Mouse (Mus musculus) brain, embryonic 18.5 days (tissue): ENCODE results near the gene Slc6a21.

Experiments
- DNase-seq: peaks from one replicate; pipeline ENCODE4 v3.0.0-alpha.2; 2012; ENCODE audit warnings: low read depth, low spot score

Gene Slc6a21

DNA sequence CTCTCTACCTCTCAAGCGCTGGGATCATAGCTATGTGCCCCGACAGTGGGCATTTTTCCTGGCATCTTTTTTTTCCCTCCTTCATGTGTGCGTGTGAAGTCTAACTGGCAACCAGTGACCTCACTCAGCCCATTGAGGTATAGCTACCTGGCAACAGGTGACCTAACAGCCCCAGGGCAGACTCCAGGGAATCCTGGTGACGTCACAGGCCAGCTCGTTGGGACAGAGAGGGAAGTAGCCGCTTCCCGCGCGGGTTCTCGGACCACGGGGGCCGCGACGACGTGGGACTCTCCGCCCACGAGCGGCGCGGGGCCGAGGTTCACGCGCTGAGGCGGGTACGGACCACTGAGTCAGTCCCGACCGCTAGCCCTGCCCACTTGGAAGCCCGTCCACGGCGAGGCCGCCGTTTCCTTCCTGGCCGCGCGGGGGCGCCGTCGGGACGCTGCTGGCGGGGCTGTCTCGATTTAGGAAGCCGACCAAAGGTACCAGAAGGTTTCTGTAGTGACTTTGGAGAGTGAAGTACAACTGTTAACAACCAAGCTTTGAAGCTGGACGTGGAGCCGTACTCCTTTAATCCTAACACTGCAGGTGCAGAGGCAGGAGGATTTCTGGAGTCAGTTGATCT lies at the start of gene Slc6a21:
Gene Slc6a21, plus strand, starts transcription at position 378 of the 625 bp plus-strand sequence.
- no peak for DNase-seq

DNA sequence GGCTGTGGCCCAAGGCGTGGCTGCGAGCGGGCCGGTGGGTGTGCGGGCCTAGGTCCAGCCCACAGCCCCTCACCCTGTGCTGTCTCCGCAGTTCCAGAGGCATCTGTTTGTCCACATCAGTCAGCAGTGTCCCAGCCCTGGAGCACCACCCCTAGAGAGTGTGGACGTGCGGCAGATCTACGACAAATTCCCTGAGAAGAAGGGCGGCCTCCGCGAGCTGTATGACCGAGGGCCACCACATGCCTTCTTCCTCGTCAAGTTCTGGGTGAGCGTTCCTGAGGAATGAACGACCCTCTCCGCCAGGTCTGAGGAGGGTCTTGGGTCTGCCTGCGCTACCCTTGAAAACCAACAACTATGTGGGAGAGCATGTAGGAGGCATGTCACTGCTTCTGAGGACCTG lies 48.8 kb upstream of the Slc6a21 start:
- no peak for DNase-seq

DNA sequence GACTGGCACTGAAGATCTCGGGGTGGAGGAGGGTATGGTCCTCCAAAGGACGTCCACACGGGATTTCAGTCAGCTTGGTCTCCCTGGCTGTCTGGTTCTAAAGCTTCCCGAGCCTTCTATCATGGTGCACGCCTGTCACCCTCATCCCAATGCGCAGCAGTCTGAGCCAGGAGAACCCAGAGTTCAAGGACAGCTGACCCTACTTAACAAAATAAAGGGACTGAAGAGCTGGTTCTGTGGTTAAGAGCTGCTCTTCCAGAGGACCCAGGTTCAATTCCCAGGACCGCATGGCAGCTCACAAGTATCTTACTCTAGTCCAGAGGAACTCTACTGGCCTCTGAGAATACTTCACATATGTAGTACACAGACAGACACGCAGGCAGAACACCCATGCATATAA lies 48.3 kb upstream of the Slc6a21 start:
- no peak for DNase-seq

DNA sequence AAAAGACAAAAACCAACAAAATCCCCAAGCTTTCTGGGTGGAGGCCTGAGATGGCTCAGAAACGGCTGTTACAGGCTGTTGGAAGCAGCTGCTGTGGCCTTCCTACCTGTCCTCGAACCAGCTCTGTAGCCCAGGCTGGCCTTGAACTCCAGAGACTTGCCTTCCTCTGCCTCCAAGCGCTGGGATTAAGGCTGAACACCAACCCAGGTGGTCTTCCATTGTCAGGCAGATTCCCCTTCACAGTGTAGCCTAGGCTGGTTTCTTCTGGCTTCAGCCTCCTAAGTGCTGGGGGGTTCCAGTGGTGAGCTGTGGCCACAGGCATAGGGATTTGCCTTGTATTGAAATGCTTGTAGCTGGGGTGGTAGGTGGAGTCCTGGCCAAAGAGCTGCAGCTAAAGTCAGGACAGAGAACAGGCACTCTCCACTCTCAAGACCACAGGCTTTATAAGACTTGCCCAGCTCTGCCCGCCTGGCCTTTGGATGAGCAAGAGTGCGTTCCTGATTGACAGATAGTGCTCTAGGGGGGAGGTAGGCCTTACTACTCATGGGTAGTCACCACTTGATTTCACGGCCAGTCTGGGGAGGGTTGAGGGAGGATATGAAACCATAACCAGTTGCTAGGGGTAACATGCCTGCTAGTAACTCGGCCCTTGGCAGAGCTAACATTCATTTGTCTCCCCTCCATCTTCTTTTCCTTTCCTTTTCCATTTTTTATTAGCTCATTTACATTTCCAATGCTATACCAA lies 47.7 kb upstream of the Slc6a21 start:
- DNase-seq, result no peak

DNA sequence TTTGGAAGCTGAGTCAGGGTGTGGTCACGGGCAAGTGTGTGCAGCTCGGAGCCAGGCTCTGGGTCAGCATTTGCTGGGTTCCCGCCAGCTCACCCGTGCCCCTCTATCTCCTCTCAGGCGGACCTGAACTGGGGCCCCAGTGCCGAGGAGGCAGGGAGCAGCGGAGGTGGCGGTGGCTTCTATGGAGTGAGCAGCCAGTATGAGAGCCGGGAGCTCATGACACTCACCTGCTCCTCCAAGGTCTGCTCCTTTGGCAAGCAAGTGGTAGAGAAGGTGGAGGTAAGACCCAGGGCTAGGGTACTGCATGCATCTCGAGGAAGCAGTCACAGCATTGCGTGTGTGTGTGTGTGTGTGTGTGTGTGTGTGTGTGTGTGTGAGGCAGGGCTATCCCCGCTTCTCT lies 46.1 kb upstream of the Slc6a21 start:
- DNase-seq, result no peak

DNA sequence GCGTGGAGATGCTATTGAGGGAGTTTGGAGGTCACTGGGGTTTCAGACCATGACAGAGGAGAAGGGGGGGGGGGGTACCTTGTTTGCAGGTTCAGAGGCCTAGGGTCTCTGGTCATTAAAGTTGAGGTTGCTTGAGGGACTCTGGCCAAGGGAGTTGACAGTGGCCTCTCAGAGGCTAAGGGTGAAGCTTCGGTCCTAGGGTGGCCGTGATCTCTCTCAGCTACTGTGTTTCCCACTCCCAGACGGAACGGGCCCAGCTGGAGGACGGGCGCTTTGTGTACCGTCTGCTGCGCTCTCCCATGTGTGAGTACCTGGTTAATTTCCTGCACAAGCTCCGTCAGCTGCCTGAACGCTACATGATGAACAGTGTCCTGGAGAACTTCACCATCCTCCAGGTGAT lies 45.4 kb upstream of the Slc6a21 start:
- DNase-seq, result no peak

DNA sequence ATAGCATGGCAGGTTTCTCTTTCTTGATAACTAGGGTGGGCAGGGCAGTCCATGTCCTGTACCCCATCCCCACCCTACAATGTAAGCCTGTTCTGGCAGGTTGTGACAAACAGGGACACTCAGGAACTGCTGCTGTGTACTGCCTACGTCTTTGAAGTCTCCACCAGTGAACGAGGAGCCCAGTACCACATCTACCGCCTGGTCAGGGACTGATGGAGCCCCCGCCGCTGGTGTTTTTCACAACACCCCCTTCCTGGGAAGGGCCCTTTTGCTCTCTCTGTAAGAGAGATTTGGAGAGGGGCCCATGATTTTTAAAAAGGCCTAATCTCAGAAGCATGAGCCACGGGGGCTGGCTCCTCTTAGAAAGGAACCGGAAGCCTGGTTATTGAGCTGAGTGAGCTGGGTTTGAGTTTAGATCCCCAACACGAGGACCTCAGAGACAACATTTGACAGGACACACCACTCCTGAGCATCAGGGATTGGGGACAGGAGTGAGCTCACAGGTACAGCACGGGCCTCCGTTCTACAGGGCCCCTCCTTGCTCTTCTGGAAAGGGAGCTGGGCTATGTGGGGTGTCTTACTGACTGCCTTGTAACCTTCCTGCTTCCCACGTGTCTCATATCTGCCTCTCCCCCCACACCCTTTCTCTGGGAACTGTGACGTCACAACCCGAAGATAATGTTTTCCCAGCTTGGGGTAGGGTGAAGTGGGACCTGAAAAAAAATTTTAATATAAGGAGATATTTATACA lies 44.4 kb upstream of the Slc6a21 start:
- DNase-seq, result no peak

DNA sequence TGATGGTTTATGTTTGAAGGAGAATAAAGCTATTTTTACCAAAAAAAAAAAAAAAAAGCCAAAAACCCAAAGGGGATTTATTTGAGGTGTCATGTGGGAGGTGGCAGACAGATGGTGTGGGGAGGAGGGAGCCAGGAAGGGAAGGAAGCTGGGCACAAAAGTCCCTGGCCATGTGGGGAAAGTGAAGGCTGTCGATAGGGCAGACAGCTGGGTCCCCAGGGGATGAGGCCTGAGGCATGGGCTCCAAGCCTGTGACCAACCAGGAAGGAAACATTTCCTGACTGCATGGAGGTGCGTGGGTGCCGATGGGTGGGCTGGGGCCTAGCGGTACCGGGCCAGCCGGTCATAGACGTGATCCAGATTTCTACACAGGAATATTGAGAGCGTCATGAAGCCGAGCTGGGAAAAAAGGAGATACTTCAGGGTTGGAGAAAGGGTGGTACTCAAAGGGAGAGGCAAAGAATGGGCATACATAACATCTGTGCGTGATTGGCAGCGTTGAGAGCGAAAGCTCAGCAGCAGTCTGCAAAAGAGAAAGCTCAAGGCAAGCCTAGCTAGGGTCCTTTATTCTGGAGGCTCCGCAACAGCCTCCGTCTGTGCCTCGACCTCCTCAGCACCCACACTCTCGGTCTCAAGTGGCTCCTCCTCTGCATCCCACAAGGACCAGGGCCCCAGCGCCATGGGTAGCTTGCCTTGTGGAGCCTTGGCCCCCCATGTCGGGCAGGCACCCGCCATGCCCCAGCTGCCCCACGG lies 43.6 kb upstream of the Slc6a21 start:
- DNase-seq, result no peak

DNA sequence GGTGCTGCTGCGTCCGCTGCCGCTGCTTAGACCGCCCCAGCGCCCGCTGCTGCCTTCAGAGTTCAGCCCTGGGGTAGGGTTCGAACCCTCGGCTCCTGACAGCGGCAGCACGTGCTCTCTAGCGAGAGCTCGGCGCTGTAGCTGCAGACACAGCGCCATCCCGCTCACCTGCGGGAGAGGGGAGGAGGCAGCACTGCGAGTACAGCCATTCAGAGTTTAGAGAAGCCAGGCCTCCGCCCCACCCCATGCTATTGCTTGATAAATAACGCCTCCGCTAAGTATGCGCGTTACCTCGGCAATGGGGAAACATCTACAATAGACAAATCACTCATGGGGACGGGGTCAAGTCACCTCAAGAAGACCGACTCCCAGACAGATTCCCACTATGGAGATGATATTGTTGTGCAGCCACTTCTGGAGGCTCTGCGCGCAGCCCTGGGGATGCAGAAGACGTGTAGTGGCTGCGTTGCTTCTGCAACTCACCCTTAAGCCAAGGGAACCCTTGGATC lies 42.9 kb upstream of the Slc6a21 start:
- no peak for DNase-seq

DNA sequence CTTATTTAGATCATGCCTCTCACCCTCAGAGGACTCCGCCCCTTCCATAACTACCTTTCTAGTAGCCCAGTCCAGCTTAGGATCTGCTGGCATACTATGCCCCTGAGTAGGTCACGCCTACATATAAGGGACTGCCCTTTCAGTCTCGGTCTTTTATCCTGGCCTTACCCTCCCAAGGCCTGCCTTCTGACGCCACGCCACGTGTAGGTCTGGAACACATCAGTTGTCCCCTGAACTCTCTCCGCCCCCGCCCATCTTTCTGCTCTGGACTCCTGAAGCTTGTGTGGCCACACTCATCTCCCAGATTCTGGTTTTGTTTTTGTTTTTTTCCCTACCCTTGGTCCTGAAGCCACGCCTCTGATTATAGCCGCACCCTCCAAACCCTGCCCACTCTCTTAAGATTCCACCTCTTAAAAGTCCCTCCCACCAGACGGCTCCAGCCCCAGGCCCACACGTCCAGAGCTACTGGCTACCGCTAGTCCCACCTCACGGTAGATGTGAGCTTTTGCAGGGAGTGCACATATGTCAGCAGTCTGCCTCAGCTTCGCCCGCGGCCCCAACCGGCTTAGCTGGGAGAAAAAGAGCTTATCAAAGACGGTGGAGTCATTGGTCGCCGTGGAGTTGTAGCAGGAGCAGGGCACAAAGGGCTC lies 42.3 kb upstream of the Slc6a21 start:
- no peak for DNase-seq

DNA sequence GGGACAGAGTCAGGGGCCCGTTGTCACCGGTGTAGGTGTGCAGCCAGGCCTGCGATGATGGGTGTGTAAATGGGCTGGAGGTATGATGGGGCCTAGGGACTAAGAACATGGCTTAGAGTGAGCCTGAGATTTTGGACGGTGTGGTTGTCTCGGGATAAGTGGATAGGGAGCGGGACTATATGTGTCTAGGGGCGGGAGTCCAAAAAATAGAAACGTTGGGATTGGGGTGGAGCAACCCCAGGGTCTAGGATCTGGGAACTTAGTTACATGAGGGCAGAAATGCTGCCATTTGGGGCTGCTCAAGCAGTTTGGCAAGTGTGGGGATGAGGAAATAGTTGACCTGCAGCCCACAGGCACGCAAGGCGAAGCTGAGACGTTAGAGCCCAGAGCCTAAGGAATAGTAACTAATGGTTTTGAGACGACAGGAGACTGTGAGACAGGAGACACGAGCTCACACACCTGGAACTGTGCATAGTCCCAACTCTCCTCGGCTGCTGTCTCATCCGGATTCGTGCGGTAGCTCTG lies 41.6 kb upstream of the Slc6a21 start:
- DNase-seq, result no peak

DNA sequence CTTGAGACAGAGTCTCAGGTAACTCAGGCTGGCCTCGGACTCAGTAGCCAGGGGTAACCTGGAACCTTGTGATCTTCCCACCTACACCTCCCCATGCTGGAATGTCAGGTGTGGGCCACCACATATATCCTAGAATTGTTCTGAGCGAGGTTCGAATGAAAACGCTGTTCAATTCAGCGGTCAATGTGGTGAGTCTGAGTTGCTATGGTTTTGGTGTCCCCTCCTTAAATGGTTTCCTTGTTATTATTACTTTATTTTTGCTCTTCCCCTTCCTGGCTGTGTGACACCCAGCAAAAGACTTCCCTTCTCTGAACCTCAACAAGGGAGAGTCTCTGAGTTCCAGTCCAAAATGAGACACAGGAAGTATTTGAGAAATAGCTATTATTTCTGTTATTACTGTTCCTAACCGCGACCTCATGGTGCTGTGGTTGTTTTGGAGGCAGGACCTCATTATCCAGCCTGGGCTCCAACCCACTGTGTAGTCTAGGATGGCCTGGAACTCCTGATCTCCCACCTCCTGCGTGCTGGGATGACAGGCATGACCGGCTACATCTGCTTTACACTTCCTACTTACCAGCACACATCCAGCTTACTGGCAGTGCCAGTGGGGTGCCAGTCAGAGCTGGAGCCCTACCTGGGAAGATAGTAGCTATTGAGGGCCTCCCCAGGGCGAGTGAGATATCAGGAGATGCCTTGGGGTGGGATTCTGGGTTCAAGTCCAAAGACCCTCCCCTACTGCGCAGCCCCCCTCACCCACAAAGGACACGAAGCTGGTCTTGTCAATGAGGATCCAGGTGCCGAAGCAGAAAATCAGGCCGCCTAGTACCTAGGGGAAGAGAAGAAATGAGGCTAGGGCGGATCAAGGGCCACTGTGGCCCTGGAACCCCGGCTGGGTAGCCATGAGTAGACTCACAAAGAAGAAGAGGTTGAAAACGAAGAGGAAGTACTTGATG lies 39.3 kb upstream of the Slc6a21 start:
- DNase-seq, result no peak

DNA sequence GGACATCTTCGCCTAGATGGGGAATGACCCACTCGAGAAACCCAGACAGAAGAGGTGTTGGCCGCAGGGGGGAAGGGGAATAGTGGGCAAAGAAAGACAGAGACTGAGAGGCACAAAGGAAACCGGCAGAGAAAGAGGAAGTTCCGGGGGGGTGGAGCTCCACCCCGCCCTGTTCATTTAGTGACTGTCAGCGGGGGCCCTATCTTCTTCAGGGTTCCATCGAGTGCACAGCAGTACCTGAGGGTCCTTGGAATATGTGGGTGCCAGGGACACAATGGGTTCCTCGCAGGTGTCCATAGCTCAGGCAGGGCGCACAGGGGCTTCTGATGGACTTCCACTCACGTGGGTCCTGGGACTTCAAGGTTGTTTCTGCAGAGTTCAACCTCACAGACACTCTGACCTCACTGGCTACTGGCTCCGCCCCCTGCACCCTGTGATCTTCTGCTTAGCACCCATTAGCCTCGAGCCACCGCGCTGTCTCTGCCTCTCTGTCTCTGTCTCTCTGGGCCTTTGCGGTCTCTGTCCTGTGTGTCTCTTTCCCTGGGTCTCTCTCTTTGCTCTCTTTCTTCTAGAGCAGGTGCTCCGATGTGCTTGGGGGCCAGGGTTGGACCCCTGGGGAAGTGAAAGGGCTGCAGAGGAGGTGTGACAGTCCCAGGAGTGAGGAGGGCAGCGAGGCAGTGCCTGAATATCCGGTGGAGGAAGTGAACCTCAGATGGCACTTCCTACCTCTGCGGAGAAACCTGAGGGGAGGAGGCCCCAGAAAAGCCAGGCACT lies 38.4 kb upstream of the Slc6a21 start, which contains the start of gene Cd37:
Gene Cd37, minus strand, starts transcription at position 393 of the 774 bp plus-strand sequence.
- DNase-seq, result no peak

DNA sequence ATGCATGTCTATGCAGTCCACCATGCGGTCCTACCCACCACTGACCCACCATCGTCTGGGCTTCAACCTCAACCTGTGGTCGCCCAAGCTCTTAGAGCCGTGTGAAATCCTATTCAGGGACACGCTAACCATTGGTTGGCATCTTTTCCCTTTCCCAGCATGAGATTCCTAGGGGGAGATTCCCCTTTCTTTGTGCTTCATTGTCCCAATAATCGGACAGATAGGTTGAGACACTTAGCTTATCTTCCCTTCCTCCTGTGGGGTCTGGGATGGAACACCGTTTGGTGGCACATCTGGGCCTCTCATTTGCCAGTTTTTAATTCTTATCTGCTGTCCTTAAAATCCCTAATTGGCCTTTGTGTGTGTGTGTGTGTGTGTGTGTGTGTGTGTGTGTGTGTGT lies 37.2 kb upstream of the Slc6a21 start:
- no peak for DNase-seq

DNA sequence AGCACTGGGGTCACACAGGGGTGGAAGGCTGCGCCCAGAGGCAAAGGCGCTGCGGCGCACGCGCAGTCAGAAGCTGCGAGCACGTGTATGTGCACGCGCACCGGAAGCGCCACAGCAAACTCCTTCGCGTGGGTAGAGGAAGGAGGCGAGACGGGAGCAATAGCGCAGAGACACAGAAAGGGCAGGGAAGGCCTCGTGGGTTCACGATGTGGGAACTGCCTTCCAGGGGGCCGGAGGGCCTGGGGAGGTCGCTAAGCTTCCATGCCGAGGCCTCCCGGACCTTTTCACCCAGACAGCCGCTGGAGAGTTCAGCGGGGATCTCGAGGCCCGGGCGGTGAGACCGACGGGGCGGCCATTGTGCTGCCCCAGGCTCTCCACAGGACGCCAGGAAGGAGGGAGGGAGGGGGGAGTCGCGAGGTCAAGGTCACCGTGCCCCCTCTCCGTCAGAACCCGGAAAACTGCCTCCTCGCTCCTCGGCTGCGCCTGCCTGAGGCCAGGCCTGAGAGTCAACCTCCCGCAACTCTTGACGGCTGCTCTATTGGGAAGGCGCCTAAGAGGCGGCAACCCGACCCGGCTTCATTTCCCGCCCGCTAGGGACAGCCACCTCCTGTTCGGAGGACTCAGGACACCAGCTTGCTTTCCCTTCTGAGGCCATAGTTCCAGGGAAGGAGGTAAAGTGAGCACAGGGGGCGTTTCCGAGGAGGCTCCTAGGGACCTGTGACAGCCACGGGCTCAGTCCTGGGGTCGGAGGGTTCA lies 36.5 kb upstream of the Slc6a21 start, which contains the start of gene Slc6a16:
Gene Slc6a16, plus strand, starts transcription at position 453 of the 756 bp plus-strand sequence.
- DNase-seq, result no peak

DNA sequence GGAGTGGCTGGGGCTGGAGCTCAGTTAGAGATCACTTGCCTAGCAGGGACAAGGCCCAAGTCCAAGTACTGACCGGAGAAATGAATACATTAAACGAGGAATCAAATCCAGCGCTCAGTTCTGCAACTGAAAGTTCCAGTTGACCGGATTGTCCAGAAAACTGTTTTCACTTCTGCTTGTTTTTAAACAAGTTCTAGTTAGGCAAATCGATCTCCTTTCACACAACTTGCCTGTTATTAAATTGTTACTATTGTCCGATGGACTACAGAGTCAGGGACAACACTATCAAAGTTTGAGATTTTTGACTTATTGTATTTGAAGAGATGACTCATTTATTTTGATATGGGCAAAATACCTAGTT lies 35.9 kb upstream of the Slc6a21 start:
- DNase-seq, result no peak

DNA sequence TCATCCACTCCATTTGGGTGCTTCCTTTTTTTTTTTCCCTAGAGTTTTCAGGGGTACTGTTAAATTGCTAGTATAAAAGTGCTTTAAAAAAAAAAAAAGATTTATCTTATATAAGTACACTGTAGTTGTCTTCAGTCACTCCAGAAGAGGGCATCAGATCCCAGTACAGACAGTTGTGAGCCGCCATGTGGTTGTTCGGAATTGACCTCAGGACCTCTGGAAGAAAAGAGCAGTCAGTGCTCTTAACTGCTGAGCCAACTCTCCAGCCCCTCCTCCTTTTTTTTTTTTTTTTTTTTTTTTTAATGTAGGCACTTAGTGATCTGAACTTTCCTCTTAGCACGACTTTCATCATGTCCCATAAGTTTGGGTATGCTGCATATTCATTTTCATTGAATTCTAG lies 29.6 kb upstream of the Slc6a21 start:
- DNase-seq, result no peak

DNA sequence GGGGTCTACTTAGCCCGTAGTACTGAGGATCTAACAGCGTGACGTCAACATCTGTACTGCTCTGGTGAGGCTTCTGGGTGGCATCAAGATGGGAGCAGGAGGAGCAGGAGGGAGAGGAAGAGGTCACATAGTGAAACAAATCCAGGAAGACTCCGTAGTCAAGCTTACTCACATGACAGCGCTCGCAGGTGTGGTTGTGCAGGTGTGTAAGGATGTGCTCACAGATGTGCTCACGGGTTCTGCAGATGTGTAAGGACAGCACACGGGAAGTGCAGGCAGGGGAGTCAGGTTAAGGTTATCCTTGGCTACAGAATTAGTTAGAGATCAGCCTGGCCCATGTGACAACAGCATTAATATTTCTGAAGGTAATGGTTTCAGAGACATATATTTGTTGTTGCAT lies 23.5 kb upstream of the Slc6a21 start:
- DNase-seq, result no peak
